Mouse (Mus musculus) liver, embryonic 14.5 days (tissue): Measurements from ENCODE around the gene Pttg1ip.

Experiments used
- CTCF ChIP-seq: IDR thresholded peaks from 2 replicates; pipeline ENCODE4 v1.5.1; 2016; ENCODE audit warnings: antibody characterized with exemption, low read depth, control low read depth
- EP300 ChIP-seq: IDR thresholded peaks from 2 replicates; pipeline ENCODE4 v1.6.1; 2016; ENCODE audit warnings: antibody characterized with exemption, low read depth

- no peak for TF ChIP-seq EP300
- TF ChIP-seq CTCF, result no peak
These were observed 42.1 kb upstream of the Pttg1ip start for GRCm38 (mm10) chr10:77539320-77539945.
